Mouse (Mus musculus): ENCODE measurements at regions not wholly inside any gene's neighbourhood (a gene's known extent, or its start where the extent isn't known, plus 50 kb on each side); places are given as distances from the start of the nearest gene placed in this dataset.

DNA sequence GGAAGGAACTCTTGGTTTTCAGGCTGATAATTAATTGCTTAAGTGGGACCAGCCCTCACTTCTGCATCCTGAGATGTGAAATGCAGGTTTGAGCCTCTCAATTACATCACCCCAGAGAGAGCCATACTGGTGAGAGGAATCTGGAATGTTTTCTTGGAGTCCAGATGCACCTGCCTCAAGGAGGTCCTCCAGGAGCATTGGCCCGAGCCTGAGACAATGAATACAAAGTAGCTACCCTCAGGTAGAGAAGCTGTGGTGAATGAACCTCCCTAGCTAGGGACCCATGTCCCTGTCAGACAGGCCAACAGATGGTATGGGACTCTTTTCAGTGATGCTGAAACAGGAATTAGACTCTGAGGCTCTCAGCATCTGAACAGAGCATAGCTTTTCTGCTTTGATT is 168.7 kb upstream of the Hs6st1 start:
- no peak for TF ChIP-seq CTCF (IDR thresholded peaks at IDR 0.05; ENCODE audit: borderline replicate concordance, insufficient read depth, low read depth, low read length)
- TF ChIP-seq POLR2A (IDR thresholded peaks at IDR 0.05; ENCODE audit: borderline replicate concordance, insufficient read depth, low read length) = no peak
